Mouse (Mus musculus) macrophage (primary cell): ENCODE results near the gene Sae1. TPM values are rescaled to one million over a fixed set of nuclear protein-coding genes. Genes with fewer than 3 reads are reported as not detected.
"Not testable (repeated sequence)": the region's sequence is repeated elsewhere in the genome, so short reads cannot be mapped to it uniquely, and the experiment has no call there.

Experiments
- H3K27ac ChIP-seq: fragments of 350-480 bp; formaldehyde crosslinking; 2 replicates; pipeline ENCODE4 v1.9.0; 2021
- H3K36me3 ChIP-seq: fragments of 350-480 bp; formaldehyde crosslinking; 2 replicates; pipeline ENCODE4 v1.9.0; 2021; ENCODE audit errors: inconsistent target
- H3K4me3 ChIP-seq: fragments of 350-480 bp; formaldehyde crosslinking; 2 replicates; pipeline ENCODE4 v1.9.0; 2021; ENCODE audit errors: inconsistent target
- H3K79me2 ChIP-seq: fragments of 350-480 bp; formaldehyde crosslinking; 2 replicates; pipeline ENCODE4 v1.9.0; 2021; ENCODE audit errors: inconsistent target
- WGBS: methylation state at CpG from one replicate; pipeline ENCODE4 v1.1.7; 2026; ENCODE audit warnings: inconsistent platforms; ENCODE audit not compliant: missing documents; 5-methylcytosine and 5-hydroxymethylcytosine counted together
- polyA plus RNA-seq: library from polyadenylated mRNA; stranded (reverse); fragments of 250-400 nt; gene quantifications from 3 replicates; pipeline ENCODE4 v1.2.4, GENCODE M21; 2018; ENCODE audit warnings: inconsistent platforms

The Sae1 gene
- polyA plus RNA-seq, 1 experiment from 2014 or later: 68.1 TPM

DNA sequence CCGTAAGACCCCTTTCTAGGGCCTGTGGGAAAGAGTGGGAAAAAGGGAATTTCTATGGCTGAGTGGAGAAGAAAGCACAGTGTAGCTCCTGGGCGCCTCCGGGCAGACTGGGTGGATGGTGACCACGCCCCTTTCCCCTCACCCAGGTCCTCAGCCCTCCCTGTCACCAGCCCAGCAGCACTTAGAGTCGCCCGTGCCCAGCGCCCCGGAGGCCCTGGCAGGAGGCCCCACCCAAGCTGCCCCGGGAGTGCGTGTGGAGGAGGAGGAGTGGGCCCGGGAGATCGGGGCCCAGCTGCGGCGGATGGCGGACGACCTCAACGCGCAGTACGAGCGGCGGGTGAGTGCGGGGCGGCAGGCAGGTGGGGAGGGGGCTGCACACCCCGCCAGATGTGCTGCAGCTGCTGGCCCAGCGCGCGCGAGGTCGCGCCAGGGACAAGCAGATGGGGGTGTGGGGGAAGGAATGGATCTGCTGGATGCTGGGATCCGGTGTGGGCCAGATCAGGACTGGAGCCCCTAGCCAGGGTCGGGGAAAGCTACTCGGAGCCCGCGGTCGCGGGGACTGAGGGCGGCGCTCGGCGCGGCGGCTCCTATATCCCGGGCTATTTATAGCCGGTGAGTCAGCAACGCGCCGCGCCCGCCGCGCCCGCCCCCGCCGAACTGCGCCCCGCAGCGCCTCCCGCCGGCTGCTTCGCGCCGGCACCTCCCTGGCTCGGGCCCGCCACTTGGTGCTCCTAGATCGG, 74.0 kb downstream of the Sae1 start:
- Histone ChIP-seq H3K36me3 (peaks cover 15% of the 10 kb centered on the region; the same call in 1 of the 2 replicates), H3K4me3 (peak overlapping the region; percentile 79), H3K27ac (peak overlapping the region; percentile 99), H3K79me2 (peaks cover 50% of the 10 kb centered on the region)
- under 1% methylated on average over 59 of the region's 66 CpGs for WGBS

DNA sequence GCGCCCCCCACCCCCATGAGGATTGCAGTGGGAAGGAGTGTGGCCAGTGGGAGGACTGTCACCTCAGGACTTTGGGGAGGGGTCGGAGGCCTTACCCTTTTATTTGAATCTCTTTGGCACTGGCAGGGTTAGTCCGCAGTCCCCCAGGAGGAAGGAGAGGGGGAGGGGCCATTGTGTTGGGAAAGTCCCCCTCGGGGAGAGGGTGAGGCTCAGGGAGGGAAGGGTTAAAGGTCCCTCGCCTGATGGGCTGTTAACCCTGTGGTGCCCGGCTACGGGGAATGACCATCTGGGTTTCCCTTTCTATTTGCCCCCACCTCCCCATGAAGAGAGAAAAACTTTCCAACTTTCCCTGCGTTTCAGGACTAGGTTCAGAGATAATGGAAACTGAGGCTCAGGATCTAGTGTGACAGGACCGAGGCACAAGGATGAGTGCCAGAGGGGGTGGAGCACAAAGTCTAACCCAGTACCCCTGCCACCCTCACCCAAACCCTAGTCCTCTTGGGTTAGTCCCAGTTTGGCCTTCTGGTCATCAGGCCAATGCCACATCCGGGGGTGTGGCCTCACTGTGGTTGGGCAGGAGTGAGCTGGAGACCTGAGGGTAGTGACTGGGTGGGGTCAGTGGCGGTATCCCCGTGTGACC, 74.8 kb downstream of the Sae1 start:
- Histone ChIP-seq H3K27ac (peak overlapping the region; percentile 99), H3K79me2 (peaks cover 50% of the 10 kb centered on the region), H3K4me3 (peak overlapping the region; percentile 79), H3K36me3 (peaks cover 14% of the 10 kb centered on the region; the same call in 1 of the 2 replicates)
- 0% methylated on average over 12 of the region's 12 CpGs for WGBS

DNA sequence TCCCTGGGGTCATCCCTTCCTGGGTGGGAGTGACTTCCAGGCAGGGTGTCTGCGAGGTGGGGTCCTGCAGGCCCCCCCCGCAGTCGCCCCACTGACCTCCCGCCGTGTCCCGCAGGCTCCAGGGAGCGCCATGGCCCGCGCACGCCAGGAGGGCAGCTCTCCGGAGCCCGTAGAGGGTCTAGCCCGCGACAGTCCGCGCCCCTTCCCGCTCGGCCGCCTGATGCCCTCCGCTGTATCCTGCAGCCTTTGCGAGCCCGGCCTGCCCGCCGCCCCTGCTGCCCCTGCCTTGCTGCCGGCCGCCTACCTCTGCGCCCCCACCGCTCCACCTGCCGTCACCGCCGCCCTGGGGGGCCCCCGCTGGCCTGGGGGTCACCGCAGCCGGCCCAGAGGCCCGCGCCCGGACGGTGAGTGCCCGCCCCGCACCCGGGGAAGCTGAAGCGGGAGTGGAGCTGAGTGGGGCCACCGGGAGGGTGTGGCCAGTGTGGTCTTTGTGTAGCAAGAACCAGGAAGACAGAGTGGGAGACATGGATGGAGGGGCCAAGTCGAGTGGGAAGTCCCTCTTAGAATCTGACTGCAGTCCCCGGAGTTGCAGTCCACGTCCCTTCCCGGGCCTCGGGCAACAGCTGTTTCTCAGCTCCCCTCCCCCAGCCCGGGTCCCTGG, 75.5 kb downstream of the Sae1 start:
- WGBS: 1% methylated on average over 37 of the region's 49 CpGs
- H3K4me3 ChIP-seq: peak overlapping the region; percentile 79
- peak overlapping the region; percentile 99 for H3K27ac ChIP-seq
- H3K79me2 ChIP-seq: peaks cover 50% of the 10 kb centered on the region
- peaks cover 9% of the 10 kb centered on the region; the same call in 1 of the 2 replicates for H3K36me3 ChIP-seq

DNA sequence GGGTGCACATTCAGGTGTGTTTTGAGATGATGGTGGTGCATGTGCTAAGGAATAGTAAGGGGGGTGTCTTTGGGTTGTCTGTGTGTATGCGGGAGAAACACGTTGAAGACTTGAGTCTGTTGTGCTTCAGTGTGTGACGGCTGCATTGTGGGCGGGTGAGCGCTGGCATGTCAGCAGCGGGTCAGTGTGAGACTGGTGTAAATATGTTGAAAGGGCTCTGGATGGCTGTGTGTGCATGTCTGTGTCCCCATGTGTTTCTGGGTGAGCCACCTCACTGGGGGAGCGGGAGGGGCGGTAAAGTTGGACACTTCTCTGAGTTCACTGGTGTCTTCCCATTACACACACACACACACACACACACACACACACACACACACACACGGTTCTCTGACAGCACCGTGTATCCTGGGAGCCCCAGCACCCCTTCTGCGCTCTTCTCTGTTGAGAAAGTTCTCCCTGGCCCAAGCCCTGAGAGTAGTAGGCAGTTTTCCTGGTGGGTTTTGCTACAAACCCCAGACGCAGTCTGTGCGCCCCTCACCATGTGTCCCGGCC, 76.1 kb downstream of the Sae1 start:
- Histone ChIP-seq H3K79me2 (peaks cover 48% of the 10 kb centered on the region), H3K4me3 (peak overlapping the region; percentile 77), H3K36me3 (peaks cover 3% of the 10 kb centered on the region; the same call in 1 of the 2 replicates), H3K27ac (peak overlapping the region; percentile 91)
- WGBS: 1% methylated on average over 13 of the region's 14 CpGs

DNA sequence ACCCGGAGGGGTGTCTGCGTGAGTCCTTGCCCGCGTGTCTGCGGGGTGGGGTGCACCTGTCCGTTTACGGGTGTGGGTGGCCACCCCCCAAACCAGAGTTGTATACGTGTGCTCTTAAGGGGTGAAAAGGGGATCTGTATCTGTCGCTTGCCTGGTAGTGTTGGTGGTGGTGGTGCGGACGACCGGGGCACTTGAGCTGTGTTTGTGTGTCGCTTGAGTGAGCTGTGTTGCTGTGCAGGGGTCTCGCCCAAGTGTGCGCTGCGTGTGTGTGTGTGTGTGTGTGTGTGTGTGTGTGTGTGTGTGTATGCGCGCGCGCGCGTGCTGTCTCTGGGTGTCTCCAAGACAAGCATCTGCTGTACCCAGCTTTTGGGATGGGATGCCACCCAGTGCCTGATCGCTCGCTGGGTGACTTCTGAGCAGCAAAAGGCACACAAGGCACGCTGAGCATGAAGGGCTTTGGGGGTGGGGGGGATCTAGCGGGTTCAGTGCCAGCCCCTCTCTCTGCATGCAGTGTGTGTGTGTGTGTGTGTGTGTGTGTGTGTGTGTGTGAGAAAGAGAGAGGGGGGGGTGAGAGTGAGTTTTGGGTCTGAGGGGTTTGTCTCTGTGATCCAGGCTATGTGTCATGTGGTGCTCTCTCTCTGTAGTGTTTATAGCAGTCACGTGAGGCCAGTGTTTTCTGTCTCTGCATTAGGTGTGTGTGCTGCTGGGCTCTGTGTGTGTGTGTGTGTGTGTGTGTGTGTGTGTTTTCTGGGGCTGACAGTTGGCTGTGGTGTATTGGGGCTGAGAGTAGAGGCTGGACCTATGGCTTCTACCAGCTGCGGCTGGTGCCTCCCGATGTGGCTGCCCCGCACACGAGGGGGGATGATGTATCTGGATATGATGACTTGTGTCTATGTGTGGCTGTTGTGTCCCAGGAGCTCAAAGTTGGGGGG, 76.8 kb downstream of the Sae1 start:
- Histone ChIP-seq H3K27ac (peak overlapping the region; percentile 91), H3K36me3 (no peaks in the 10 kb centered on the region), H3K4me3 (peak overlapping the region; percentile 77), H3K79me2 (peaks cover 44% of the 10 kb centered on the region)
- WGBS: under 1% methylated on average over 17 of the region's 31 CpGs

DNA sequence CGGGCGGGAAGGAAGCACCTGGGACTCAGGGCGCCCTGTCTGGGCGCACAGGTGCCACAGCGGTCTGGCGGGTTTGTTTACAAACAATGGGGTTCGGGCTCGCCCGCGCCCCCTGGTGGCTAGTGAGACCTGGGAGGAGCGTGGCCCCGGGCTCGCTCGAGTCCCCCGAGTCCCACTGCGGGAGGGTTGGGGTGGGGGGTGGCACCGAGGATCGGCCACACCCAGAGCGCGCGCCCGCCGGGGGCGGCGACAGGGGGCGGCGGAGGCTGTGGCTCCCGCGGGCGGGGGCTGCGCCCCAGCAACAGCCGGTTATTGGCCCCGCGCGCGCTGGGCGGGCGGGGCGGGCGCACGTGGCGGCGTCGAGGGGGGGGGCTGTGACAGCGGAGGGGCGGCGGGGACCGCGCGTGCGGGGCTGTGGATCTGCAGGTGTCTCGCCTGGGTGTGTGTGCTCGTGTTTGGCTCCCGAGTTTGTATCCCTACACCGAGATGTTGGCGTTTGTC, 77.5 kb downstream of the Sae1 start:
- H3K36me3 ChIP-seq: no peaks in the 10 kb centered on the region
- 1% methylated on average over 39 of the region's 56 CpGs for WGBS
- H3K27ac ChIP-seq: peak overlapping the region; percentile 91
- peaks cover 37% of the 10 kb centered on the region for H3K79me2 ChIP-seq
- peak overlapping the region; percentile 77 for H3K4me3 ChIP-seq

DNA sequence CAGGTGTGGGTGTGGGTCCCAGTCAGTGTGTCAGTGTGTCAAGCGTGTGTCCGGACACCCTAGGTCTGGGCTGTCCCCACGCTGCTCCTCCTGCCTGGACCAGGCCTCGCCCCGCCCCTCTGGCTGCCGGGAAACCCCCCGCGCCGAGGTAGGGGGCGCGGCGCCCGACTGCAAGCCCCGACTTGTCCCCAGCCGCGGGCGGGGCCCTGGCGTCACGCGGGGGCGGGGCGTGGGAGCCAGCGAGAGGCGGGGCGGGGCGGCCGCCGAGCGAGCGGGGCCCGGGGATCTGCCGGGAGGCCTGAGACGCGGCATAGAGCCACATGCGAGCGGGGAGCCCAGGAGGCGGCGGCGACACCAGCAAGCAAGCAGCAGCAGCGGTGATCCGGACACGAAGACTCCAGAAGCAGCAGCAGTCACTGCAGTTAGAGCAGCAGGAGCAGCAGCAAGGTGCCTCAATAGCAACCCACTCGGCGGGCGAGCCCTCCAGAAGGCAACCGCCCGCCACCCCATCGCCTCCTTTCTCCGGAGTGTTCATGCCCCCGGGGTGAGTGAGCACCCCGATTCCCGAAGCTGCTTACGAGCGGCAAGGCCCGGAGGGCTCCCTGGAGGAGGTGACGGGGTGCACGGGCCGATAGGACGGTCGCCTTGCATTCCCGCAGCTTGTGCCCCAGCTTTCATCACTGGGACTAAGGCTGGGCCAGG, 78.1 kb downstream of the Sae1 start:
- Histone ChIP-seq H3K4me3 (peak overlapping the region; percentile 61), H3K27ac (peak overlapping the region; percentile 97), H3K36me3 (no peaks in the 10 kb centered on the region), H3K79me2 (peaks cover 31% of the 10 kb centered on the region)
- under 1% methylated on average over 43 of the region's 61 CpGs for WGBS

DNA sequence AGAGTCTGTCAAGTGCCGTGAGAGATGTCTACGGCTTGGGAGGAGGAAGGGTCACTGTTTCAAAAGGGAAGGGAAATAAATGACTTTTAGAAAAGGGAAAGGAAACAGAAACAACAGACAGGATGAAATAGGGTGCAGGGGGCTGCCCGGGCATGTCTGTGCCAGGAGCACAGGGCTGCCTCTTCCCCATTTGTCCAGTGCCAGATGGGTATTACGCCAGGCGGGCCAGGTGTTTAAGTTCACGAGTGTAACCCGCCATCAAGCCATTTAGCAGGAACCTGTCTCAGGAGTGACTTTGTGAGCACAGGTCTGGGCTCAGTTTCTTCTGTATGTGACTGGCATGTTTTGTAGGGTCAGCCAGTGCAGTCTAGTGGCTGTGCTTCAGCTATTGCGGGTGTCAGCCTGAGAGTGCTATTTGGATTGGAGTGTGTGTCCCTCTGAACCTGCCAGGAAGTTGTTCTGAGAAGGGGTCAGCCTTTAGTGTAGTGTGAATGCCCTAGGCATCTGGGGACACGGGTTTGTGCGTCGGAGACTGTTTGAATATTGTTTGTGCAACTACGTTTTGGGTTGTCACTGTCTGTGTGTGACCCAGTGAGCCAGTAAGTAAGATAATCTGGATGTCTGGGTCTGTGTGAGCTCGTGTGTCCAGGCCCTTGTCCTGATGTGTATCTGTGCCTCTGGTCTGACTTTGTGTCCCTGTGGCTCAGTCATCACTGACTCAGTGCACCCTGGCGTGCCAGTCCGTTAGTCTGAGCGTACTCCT, 78.9 kb downstream of the Sae1 start:
- H3K4me3 ChIP-seq: peak overlapping the region; percentile 22
- H3K36me3 ChIP-seq: no peaks in the 10 kb centered on the region
- peak overlapping the region; percentile 97 for H3K27ac ChIP-seq
- peaks cover 27% of the 10 kb centered on the region for H3K79me2 ChIP-seq
- 6% methylated on average over 16 of the region's 16 CpGs for WGBS

DNA sequence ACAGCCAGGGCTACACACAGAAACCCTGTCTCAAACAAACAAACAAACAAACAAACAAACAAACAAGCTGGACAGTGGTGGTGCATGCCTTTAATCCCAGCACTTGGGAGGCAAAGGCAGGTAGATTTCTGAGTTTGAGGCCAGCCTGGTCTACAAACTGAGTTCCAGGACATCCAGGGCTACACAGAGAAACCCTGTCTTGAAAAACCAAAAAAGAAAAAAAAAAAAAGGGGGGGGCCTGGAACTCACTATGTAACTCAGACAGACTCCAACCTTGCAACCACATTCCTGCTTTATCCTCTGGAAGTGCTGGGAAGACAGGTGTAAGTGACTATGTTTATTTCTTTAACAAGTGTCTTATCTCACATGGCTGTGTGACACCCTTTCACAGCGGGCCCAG, 79.5 kb downstream of the Sae1 start, which contains the start of gene Bbc3:
TSS of gene Bbc3 (plus strand) at position 301 of the 400 bp plus-strand sequence.
- Histone ChIP-seq H3K4me3 (peak within 1 kb of the TSS; percentile 22), H3K27ac (peak within 1 kb of the TSS; percentile 97), H3K79me2 (peaks cover 27% of the 10 kb centered on the region)
- 42% methylated on average over 1 of the region's 1 CpGs for WGBS
- not testable (repeated sequence) for H3K36me3 ChIP-seq

DNA sequence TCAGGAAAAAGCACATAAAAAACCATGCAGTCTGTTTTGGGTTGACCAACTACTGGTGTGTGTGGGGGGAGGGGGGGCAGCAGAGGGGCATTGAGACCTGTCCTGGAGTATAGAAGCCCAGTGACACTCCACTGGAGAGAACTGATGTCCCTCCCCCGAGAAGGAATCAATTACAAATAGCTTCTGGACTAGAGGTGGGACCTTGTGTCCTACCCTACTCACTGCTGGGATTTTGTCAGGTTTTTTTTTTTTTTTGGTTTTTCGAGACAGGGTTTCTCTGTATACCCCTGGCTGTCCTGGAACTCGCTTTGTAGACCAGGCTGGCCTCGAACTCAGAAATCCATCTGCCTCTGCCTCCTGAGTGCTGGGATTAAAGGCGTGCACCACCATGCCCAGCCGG, 80.5 kb downstream of the Sae1 start:
- Histone ChIP-seq H3K79me2 (peaks cover 22% of the 10 kb centered on the region), H3K27ac (peak overlapping the region; percentile 97)
- H3K4me3 ChIP-seq, H3K36me3 ChIP-seq: not testable (repeated sequence)
- WGBS: 69% methylated on average over 6 of the region's 6 CpGs

DNA sequence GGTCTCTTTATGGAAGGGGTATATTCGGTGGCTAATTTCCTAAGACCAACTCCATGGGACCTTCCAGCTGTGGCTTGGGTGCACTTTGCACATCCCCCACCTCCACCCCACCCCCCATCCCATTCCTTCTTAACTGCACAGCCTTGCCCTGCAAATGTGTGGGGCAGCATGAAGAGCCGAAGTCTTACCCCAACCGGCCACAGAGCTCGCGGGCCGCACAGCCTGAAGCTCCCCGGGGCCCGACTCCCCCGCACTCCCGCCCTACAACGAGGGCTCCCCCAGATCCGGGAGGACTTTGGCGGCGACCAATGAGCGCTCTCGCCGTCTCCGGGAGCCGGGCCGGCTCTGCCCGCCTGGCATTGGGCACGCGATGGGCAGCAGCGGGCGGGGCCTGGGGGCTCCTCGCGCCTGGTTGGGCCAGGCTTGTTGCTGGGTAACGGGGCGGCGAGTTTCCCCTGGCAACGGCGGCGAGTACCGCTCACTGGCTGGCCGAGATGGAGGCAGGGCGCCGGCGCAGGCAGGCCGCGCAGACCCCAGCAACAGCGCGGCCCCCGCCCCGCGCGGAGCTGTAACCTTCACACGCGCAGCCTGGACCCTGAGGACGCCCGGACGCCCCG, 88.1 kb downstream of the Sae1 start:
- Histone ChIP-seq H3K36me3 (no peaks in the 10 kb centered on the region), H3K4me3 (no peak overlapping the region), H3K79me2 (no peaks in the 10 kb centered on the region), H3K27ac (no peak overlapping the region)
- 3% methylated on average over 50 of the region's 52 CpGs for WGBS

DNA sequence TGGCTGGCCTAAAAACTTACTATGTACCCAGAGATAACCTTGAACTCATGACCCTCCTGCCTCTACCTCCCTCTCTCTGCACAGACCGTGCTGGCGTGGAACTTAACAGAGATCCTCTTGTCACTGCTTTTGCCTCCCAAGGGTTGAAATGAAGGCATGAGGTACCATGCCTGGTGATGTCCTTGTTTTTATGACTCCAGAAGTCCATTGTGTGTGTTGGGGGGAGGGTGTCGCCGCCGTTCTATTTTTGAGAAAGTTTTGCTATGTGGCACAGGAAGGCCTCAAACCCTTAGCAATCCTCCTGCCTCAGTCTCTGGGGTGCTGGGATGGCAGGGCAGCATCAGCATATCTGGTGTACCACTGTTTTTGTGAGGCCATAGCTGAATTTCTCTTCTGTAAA, 88.7 kb downstream of the Sae1 start:
- Histone ChIP-seq H3K4me3 (no peak overlapping the region), H3K79me2 (no peaks in the 10 kb centered on the region), H3K27ac (no peak overlapping the region), H3K36me3 (no peaks in the 10 kb centered on the region)
- WGBS: 75% methylated on average over 5 of the region's 5 CpGs
